Mouse (Mus musculus) adrenal gland, adult (tissue): ENCODE data around the gene Olfr66.
A peak's percentile ranks its signal among the peaks of the same experiment; 100 is the strongest.

Experiments used
- DNase-seq, 2 experiments: peaks; one replicate each; pipeline ENCODE4 v3.0.0; 2022 to 2023; ENCODE audit warnings: low spot score in 1 of 2; ENCODE audit not compliant: inconsistent age in 2 of 2

Olfr66 gene

DNA sequence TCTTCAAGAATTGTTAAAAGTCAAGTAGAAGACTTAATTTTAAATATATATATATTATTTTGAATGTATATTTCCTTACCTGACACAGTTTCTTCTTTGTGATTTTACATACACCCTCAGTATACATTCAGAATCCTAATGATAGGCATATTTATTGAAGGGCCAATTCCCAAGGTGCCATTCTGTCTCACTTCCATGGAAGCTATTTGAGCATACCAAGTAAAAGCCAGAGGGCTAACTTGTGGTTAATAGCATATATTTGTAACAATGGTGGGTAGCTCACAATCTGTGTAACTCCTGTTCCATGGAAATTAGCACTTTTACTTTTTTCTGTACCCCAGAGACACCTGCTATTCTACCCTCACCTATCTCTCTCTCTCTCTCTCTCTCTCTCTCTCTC is at the start of gene Olfr66:
Gene Olfr66 (minus strand): TSS at position 101 of the 400 bp plus-strand sequence.
- DNase-seq = no peak

DNA sequence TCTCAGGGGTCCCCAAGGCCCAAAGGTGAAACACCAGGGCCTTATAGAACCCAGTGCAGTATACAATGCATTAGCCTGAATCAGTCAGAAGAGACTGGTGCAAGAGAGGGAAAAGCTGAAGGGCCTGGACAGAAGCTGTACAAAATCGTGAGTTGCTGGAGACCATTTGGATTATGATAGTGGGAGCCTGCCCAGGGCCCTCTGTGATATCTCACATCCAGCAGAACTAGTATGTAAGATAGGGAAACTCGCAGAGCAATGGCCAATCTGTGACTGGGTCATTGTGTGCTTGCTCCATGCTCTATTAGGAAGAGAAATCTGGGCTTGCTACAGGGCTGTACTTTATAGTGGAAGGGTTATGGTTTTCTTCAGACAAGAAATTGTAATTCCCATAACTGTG is 48.2 kb upstream of the Olfr66 start, which contains the start of gene Olfr632:
Gene Olfr632 (plus strand): TSS at position 84 of the 400 bp plus-strand sequence.
- no peak for DNase-seq

DNA sequence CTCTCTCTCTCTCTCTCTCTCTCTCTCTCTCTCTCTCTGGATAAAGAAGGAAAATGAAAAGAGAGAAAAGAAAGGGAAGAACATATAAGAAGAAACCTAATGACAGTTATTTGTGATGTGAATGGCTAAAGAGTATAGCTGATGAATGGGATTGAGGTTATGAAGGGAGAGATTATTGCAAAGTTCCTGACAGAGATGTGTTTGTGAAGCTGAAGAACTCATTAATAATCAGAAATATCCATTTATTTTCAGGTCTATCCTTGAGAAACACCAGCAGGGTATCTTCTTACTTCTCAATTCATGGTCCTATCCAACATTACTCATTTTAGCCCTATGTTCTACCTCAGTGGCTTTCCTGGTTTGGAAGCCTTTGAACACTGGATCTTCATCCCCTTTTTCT is 42.5 kb upstream of the Olfr66 start, which contains the start of gene Olfr631:
Gene Olfr631 (plus strand): TSS at position 301 of the 400 bp plus-strand sequence.
- no peak for DNase-seq

DNA sequence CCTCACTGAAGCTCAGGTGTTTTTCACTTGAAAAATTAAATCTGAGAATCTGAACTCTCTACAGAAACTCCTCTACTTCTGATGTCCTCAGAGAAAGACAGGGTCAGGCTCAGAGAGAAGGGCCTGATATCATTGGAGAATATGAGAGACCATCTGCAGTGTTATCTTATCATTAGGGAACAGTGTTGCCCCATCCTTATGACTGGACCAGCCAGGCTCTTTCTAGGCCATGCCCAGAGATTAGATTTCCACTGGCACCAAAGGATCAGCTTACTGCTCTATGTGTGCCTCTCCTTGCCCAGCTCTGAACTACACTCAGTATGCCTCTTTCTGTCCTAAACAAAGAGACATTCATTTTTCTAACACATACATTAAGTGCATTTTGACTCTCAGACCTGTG is 29.3 kb upstream of the Olfr66 start:
- no peak for DNase-seq

DNA sequence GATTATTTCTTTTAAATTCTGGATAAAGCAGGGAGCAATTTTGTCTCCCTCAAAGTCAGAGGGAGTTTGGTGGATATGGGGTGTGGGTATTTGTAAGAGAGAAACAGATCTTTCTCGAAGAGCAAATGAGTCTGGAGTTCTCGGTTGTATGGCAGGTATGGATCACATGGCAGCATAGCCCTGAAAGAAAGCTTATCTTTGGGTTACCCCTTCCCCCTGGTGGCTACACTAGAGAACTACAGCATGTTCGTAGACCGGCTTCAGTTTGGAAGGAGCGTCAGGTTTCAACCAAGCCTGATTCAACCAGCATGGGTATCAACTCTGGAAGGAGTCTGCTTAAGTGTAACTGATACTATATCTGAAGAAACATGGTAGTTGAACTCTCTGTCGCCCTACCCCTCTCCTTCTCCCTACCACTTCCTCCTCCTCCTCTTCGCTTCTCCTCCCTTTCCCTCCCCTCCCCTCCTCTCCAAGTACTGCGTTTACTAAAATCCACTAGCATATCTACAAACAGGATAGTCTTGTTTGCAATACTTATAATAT is 27.0 kb upstream of the Olfr66 start:
- peak in 1 of 2 experiments; percentile 26 for DNase-seq

DNA sequence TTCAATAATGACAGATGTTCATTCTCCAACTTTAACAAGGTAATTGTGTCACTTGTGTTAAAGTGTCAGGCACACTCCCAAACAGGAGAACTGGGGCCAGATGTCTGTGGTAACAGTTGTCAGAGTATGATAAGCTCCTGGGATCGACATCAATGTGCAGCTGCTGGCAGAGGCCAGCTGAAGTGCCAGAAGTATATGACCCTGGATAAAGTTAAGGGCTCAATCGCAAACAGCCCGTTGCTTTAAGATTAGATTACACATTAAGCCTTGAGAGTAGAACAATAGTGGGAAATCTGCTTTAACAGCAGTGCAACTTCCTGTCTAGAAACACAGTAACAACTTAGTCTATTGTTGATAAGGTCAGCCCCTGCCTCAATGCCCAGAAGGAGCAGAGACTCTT is 24.0 kb upstream of the Olfr66 start:
- DNase-seq = no peak

DNA sequence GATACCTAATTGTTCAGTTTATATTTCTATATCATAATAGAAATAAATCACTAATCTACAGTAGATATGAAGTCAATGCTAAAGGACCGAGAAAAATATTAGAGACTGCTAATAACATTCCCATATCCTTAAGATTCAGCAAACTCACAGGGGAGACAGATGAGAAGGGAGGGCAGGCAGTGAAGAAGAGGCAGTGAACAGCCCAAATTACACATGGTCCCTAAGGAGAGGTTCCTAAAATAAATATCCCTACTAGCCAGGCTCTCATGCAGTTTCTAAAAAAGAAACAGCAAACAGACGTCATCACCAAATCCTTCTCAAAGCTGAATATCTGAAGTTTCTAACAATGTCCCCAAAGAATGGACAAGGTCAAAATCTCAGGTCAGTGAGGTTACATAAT is 17.1 kb upstream of the Olfr66 start, which contains the start of gene Olfr65:
Gene Olfr65 (plus strand): TSS at position 301 of the 400 bp plus-strand sequence.
- no peak for DNase-seq

DNA sequence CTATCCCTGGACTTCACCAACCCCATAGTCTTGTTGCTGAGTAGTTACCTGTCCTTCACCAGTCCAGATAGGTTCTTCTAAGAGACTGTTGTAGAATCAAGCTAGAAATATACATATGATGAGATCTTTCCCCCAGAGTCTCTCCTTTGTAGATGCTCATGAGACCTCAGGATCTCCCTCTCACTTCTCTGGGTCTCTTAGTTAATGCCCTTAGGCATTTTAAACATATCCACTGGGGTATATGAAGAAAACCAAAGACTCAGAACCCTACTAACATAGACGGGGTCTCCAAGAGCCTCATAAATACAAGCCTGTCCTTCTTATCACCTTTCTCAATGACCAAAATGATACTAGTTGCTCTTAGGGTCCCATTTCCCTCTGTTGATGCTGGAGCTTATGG is 8.3 kb upstream of the Olfr66 start, which contains the start of gene Olfr64:
Gene Olfr64 (minus strand): TSS at position 101 of the 400 bp plus-strand sequence.
- DNase-seq = no peak

DNA sequence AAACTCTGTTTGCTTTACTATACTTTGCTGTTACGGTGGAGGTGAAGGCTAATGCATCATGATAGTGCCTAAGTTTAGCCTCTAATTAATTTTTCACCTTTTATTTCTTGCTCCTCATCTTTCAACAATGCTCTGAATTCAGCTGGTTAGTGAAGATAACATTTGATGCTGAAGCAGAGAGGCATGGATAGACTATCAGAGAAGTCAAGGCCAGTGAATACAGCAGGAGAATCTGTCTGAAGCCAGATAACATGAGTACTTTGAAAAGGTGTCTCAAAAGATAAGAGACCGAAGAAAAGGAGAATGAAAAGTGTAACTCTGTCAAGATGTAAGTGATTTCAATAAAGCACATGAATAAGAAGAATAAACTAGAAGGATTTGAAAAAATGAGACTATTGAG is 9.0 kb downstream of the Olfr66 start:
- no peak for DNase-seq

DNA sequence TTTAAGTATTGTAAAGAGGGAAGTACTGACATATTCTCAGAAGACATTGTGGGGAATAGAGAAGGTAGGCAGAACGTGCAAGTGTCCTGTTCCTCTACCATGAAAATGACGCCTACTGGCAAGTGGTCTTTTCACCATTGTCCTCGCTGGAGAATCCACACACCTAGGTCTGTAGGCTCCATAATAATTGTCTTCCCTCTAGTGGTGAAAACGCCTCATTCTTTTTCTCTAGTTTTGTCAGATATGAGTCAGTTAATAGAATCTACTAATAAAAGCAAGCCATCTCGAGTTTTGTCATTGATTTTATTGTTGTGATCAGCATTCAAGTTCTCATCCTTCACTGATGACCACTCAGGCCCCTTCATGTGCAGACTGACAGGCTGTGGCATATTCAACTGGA is 11.6 kb downstream of the Olfr66 start:
- DNase-seq = no peak

DNA sequence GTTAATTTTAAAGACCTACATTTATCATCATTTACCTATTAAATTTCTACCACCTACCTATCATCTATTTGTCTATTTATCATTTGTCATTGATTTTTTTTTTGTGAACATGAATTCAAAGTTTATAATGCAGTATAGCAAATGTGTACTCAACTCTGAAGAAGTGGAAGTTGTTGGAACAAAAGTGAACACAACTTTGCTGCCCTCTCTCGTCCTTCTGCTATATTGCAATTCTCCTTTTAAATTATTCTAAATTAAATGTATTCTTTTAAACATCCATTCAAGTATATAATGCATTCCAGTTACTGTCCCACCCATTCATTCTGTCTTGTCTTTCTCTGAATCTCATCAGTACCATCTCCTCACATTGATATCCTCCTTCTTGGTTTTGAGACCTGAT is 13.0 kb downstream of the Olfr66 start:
- DNase-seq = no peak

DNA sequence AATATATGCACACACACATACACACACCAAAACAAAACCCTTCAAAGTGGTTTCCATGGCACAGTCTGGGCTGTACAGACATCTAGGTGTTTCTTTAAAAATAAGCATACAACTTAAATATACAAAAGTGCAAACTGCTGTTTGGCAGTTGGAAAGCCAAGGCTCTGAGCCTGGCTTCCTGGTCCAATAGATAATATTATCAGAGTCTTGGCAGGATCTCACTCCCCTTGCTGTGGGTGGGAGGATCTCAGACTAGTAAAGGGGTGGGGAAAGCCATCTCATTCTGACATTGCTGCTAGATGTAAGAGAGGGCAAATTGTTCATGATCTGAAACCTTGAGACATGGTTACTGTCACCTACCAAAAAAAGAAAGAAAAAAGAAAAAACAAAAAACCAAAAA is 15.4 kb downstream of the Olfr66 start:
- DNase-seq = no peak

DNA sequence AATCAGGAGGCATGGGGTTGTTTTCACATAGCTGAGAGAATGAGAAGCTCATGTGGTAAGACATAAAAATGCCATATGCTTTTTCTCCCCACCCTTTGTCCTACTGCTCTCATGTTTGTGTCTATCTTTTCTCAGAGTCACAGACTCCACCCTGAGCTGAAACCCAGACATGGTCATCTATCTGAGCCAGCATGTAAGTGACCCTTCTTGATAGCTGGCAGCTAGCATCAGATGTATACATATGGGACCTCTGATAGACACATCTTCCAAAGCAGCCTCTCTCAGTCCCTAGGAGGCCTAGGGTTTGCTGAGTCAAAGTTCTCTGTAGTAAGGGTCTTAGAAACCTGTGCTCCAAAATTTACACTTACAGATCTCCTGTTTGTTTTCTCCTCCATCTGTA is 20.3 kb downstream of the Olfr66 start:
- no peak for DNase-seq

DNA sequence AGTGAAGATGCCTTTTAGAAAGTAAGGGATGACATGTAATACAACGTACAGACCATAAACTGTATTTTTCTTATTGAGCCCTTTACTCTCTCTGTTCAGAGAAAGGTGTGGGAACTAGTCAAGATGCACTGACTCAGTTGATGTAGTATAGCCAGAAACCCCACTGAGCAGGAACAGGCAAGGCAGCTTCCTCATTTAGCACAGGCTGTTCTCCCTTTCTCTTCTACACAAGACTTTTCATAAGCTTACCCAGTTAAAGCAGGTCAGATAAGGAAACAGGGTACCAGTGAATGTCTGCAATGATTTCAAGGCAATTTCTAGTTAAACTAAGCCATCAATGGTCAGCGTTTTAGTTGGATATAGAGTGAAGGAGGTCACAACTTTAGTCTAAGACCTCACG is 24.5 kb downstream of the Olfr66 start:
- DNase-seq = no peak

DNA sequence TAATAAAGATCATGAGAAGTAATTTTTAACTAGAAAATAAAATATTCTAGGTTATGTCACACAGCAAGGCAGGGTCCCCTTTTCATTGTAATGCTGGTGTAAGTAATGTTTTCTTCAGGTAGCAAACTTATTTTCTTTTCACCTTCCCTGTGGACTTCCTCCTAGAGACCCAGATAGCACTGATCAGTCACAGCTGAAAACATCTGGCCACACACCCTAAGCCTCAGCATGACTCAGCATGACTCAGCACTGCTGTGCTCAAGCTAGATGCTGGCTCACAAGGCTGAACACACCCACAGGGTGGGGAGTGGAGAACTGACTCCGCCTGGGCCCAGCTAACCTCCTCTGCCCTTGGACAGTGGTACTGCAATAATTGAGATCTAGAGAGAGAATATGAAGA is 25.2 kb downstream of the Olfr66 start:
- peak; percentile 76 to 82 for DNase-seq

DNA sequence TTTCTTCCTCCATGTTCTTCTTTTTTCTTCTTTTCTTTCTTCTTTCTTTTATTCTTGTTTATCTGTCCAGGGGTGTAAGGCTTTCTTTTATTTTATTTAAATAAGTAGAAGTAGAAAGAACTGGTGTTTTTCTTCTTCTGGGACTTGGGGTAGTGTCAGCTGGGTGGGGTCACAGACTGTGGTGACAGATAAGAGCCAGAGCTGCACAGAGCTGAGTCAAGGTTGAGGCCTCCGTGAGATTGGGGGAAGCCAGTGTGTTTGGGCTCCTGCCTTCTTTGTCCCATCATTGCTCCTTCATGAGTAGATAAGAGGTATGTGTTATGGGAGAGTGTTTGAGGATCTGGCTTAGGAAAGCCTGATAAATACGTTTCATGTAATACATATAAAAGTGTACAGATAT is 27.0 kb downstream of the Olfr66 start:
- no peak for DNase-seq

DNA sequence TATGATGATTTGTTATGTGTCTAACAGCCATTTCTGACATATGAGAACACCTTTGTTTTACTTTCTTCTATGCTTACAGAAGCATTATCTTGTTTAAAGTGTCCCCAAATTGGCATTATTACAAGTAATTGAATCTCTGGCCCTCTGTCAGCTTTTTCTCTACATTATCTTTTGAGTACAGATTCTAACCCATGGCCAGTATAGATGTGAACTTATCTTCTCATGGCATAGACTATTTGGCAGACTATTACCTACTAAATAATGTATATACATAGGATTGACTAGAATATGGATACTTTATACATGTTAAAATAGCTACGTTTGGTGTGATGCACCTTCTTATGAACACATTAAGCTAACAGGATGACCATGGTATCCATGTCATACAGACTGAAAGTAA is 31.4 kb downstream of the Olfr66 start:
- no peak for DNase-seq

DNA sequence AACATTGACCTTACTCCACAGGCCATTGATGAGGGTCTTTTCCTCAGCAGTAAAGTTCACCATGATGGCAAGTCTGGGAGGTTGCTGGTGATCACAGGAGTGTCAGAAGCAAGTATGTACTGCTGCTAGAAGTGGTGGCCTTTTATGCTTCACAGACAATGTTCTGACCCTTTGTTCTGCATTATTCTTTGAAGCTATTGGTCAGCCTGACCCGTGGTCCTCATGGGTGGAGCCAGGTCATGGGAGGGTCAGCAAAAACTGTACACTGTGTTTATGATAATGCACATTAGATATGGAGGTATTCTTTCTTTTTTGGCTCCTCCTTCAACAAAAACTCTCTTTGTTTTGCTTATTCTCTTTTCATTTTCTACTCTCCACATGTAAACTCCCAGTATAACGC is 33.0 kb downstream of the Olfr66 start, which contains the start of gene Hbb-y:
Gene Hbb-y (minus strand): TSS at position 127 of the 400 bp plus-strand sequence.
- no peak for DNase-seq

DNA sequence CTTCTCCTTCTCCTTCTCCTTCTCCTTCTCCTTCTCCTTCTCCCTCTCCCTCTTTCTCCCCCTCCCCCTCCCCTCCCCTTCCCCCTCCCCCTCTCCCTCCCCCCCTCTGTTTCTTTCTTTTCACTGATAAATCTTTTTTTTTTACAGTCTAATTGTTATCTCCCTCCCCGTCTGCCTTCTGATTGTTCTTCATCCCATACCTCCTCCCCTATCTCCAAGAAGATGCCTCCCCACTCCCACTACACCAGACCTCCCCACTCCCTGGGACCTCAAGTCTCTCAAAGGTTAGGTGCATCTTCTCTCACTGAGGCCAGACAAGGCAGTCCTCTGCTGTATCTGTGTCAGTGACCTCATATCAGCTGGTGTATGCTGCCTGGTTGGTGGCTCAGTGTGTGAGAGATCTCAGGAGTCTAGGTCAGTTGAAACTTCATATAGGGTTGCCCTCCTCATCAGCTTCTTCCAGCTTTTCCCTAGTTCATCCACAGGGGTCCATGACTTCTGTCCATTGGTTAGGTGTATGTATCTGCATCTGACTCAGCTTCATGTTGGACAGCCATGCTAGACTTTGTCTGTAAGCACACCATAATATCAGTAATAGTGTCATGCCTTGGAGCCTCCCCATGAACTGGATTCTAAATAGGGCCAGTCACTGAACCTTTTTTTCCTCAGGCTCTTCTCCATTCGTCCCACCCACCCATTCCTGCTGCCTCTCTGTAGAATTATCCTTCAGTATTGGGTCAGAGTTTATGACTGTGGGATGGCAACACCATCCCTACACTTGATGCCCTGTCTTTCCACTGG is 41.3 kb downstream of the Olfr66 start:
- DNase-seq = no peak

DNA sequence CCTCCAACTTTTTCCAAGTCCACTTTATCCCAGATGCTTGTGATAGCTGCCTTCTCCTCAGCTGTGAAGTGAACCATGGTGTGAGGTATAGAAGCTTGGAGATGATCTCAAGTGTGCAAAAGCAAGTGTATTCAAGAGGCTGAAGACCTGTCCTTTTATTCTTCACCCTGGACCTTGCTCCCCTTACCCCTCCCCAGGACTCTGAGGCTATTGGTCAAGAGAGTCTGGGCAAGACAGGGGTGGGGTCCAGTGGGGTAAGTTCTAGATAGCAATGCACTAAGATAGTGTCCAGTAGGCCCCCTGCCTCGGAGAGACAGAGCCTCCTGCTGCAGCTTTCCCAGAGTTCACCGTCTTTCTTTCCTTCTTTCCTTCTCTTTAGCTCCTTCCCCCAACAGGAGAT is 43.0 kb downstream of the Olfr66 start, which contains the start of gene Hbb-bh1:
Gene Hbb-bh1 (minus strand): TSS at position 131 of the 400 bp plus-strand sequence.
- no peak for DNase-seq

DNA sequence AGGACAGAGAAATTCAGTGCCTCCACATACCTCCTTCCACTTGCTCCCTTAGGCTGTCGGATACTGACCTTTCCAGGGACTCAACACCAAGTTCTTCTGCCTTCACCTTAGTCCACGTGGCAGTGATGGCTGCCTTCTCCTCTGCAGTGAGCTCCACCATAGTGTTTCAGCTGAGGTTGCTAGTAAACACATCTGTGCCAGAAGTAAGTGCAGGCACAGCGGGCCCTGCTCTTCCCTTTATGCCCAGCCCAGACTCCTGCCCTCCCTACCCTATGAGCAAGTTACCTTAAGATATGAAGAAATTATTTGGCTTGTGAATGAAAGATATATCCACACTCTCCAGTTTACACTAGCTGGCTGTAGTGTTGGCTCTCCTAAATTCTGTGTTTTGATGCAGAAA is 45.8 kb downstream of the Olfr66 start, which contains the start of gene Hbb-bh2:
Gene Hbb-bh2 (minus strand): TSS at position 253 of the 400 bp plus-strand sequence.
- DNase-seq = no peak
